Mouse (Mus musculus): Measurements from ENCODE around the gene Il10.

DNA sequence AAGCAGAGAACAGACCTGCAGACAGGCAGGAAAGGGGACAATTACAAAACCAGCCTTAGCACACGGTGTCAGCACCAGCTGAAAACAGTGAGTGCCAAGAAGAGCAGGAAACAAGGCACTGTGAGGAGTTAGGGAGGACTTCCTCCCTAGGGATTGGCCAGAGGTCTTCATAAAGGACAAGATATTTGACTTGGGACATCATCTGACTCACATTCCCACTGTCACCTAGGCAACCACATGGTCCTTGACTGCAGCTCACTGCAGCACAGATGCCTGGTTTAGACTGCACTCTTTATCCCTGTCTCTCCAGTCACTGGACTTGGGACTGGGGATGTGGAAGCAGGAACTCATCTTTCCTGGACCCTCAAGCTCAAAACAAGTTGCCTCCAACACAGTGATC is 24.1 kb upstream of the Il10 start:
- no peak for TF ChIP-seq POLR2A (IDR thresholded peaks at IDR 0.05; ENCODE audit: control insufficient read depth, low read depth, low read length)
- TF ChIP-seq CTCF (IDR thresholded peaks at IDR 0.05; ENCODE audit: control insufficient read depth, insufficient read depth, insufficient replicate concordance, low read depth, low read length) = no peak
